Mouse (Mus musculus) CH12.LX (cell line): ENCODE results near the gene Gm45785.

ENCODE experiments used
- CTCF ChIP-seq, 2 experiments: IDR thresholded peaks in 1 of 2; conservative IDR thresholded peaks in 1 of 2; 2 replicates each; pipeline ENCODE4 v1.5.1; 2011 to 2012; ENCODE audit warnings: low read depth in 2 of 2, low read length in 2 of 2, improper control_type of control experiment in 1 of 2, inconsistent platforms in 1 of 2, mild to moderate bottlenecking in 1 of 2, moderate library complexity in 1 of 2
- E2F4 ChIP-seq: IDR thresholded peaks from 2 replicates; pipeline ENCODE4 v1.6.1; 2011; ENCODE audit warnings: low read depth, low read length, improper control_type of control experiment; ENCODE audit not compliant: insufficient replicate concordance
- EP300 ChIP-seq: IDR thresholded peaks from 2 replicates; pipeline ENCODE4 v1.6.1; 2011; ENCODE audit warnings: low read length, improper control_type of control experiment
- GABPA ChIP-seq: IDR thresholded peaks from 2 replicates; pipeline ENCODE4 v1.6.1; 2012; ENCODE audit warnings: low read depth, low read length, improper control_type of control experiment, inconsistent platforms; ENCODE audit not compliant: insufficient replicate concordance
- MAFK ChIP-seq: IDR thresholded peaks from 2 replicates; pipeline ENCODE4 v1.6.1; 2011; ENCODE audit warnings: low read length, improper control_type of control experiment; ENCODE audit not compliant: insufficient replicate concordance
- MAX ChIP-seq: IDR thresholded peaks from 2 replicates; pipeline ENCODE4 v1.6.1; 2011; ENCODE audit warnings: low read length, improper control_type of control experiment
- MXI1 ChIP-seq: IDR thresholded peaks from 2 replicates; pipeline ENCODE4 v1.6.1; 2011; ENCODE audit warnings: mild to moderate bottlenecking, low read depth, low read length, improper control_type of control experiment
- NELFE ChIP-seq: IDR thresholded peaks from 2 replicates; pipeline ENCODE4 v1.6.1; 2011; ENCODE audit warnings: low read depth, low read length, improper control_type of control experiment
- POLR2A ChIP-seq: IDR thresholded peaks from 2 replicates; pipeline ENCODE4 v1.6.1; 2011; ENCODE audit warnings: low read depth, mild to moderate bottlenecking, improper control_type of control experiment, low read length
- RCOR1 ChIP-seq: conservative IDR thresholded peaks from 2 replicates; pipeline ENCODE4 v1.6.1; 2012; ENCODE audit warnings: low read depth, mild to moderate bottlenecking, inconsistent platforms, low read length, improper control_type of control experiment
- SMC3 ChIP-seq: IDR thresholded peaks from 2 replicates; pipeline ENCODE4 v1.6.1; 2011; ENCODE audit warnings: low read depth, low read length, improper control_type of control experiment
- TCF12 ChIP-seq: IDR thresholded peaks from 2 replicates; pipeline ENCODE4 v1.6.1; 2014; ENCODE audit warnings: low read depth, mild to moderate bottlenecking, inconsistent platforms, low read length, improper control_type of control experiment
- USF1 ChIP-seq: IDR thresholded peaks from 2 replicates; pipeline ENCODE4 v1.6.1; 2014; ENCODE audit warnings: low read depth, mild to moderate bottlenecking, inconsistent platforms, low read length, improper control_type of control experiment
- ZC3H11A ChIP-seq: IDR thresholded peaks from 2 replicates; pipeline ENCODE4 v1.6.1; 2012; ENCODE audit warnings: low read depth, mild to moderate bottlenecking, inconsistent platforms, low read length, improper control_type of control experiment

GRCm38 (mm10) chr7:140900220-140900619 is 44.1 kb upstream of the Gm45785 start, which contains the start of gene Cox8b:
- TF ChIP-seq TCF12 (no peak), CTCF (conservative IDR thresholded peaks at IDR 0.05 in 1 of 2, IDR thresholded peaks at IDR 0.05 in 1 of 2; ENCODE audit: low read depth in 2 of 2, low read length in 2 of 2) (no peak), EP300 (no peak), SMC3 (no peak), POLR2A (no peak), ZC3H11A (no peak), MAFK (no peak), NELFE (no peak), RCOR1 (no peak), MAX (no peak), E2F4 (no peak), GABPA (no peak), USF1 (no peak), MXI1 (no peak)
